Mouse (Mus musculus) heart, embryonic 10.5 days (tissue): ENCODE results near the gene Pla2g12b. TPM values are rescaled to one million over a fixed set of nuclear protein-coding genes. Genes with fewer than 3 reads are reported as not detected.
"Not testable (repeated sequence)": the region's sequence is repeated elsewhere in the genome, so short reads cannot be mapped to it uniquely, and the experiment has no call there.

Experiments
- DNase-seq: peaks from one replicate; pipeline ENCODE4 v3.0.0-alpha.2; 2017; ENCODE audit warnings: low spot score
- H3K27ac ChIP-seq: fragments of 300-500 bp; sonication (generic); 2 replicates; pipeline ENCODE4 v1.5.1; 2016; ENCODE audit warnings: mild to moderate bottlenecking
- H3K27me3 ChIP-seq: fragments of 300-500 bp; sonication (generic); 2 replicates; pipeline ENCODE4 v1.6.1; 2016; ENCODE audit warnings: mild to moderate bottlenecking; ENCODE audit not compliant: poor library complexity, insufficient read depth, severe bottlenecking
- H3K36me3 ChIP-seq: fragments of 300-500 bp; sonication (generic); 2 replicates; pipeline ENCODE4 v1.6.1; 2016; ENCODE audit warnings: mild to moderate bottlenecking, moderate library complexity
- H3K4me1 ChIP-seq: fragments of 300-500 bp; sonication (generic); 2 replicates; pipeline ENCODE4 v1.6.1; 2016; ENCODE audit warnings: mild to moderate bottlenecking
- H3K4me3 ChIP-seq: fragments of 300-500 bp; sonication (generic); 2 replicates; pipeline ENCODE4 v1.5.1; 2016; ENCODE audit warnings: mild to moderate bottlenecking, moderate library complexity
- H3K9me3 ChIP-seq: fragments of 300-500 bp; sonication (generic); 2 replicates; pipeline ENCODE4 v1.6.1; 2016; ENCODE audit warnings: mild to moderate bottlenecking, moderate library complexity
- WGBS: fragments of 180-500 bp; shearing (Covaris S2); methylation state at CpG from one replicate; pipeline ENCODE4 v1.1.7; 2016; 5-methylcytosine and 5-hydroxymethylcytosine counted together
- polyA plus RNA-seq: library from polyadenylated mRNA; unstranded; fragments of >200 nt; fragmentation: Nextera tagmentation; extraction: Ambion mirVana; gene quantifications from 2 replicates; pipeline ENCODE4 v1.2.1, GENCODE M21; 2016

The Pla2g12b gene
- polyA plus RNA-seq, 1 experiment from 2014 or later = 9.4 TPM

DNA sequence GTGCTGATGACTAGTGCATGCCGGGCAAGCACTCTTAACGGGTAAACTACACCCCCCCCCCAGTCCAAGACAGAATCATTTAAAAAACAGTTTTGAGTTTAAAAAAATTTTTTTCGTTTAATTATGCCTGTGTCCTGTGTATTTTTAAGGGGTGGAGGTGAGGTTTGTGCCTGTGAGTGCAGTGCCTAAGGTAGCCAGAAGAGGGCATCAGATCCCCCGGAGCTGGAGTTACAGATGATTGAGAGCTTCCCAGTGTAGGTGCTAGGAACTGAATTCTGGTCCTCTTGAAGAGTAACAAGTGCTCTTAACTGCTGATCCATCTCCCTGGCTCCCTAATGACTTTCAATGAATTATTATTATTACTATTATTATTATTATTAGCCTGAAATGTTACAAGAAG is 24.7 kb upstream of the Pla2g12b start:
- no peaks in the 10 kb centered on the region for H3K27me3 ChIP-seq
- H3K9me3 ChIP-seq = no peaks in the 10 kb centered on the region
- H3K36me3 ChIP-seq = peaks cover 18% of the 10 kb centered on the region
- no peak overlapping the region for H3K27ac ChIP-seq
- WGBS = 90% methylated on average over 4 of the region's 4 CpGs
- no peak overlapping the region for H3K4me3 ChIP-seq
- DNase-seq = no peak
- H3K4me1 ChIP-seq = peaks cover 12% of the 10 kb centered on the region; the same call in 1 of the 2 replicates

DNA sequence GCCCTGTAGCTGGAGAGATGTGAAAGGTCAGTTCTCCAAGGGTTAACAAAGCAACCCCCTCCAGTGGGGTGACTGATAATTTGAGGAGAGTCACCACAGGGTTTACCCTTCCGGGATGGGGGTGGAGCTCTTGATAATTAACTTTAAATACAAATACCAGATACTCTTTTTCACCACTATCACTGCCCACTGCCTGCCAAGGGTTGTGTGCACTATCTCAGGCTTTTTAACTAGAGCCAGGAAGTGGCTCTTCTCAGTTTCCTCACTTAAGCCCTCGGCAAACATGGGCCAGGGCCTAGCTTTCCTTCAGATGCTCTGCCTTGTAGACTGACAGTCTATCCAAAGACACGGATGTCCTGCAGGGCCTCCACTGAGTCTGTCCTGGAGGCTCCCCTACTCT is 23.5 kb upstream of the Pla2g12b start:
- Histone ChIP-seq H3K4me1 (peaks cover 12% of the 10 kb centered on the region; the same call in 1 of the 2 replicates), H3K4me3 (no peak overlapping the region), H3K9me3 (no peaks in the 10 kb centered on the region), H3K27ac (peak overlapping the region; percentile 57), H3K36me3 (peaks cover 6% of the 10 kb centered on the region; the same call in 1 of the 2 replicates), H3K27me3 (no peaks in the 10 kb centered on the region)
- WGBS = 9% methylated on average over 3 of the region's 3 CpGs
- no peak for DNase-seq

DNA sequence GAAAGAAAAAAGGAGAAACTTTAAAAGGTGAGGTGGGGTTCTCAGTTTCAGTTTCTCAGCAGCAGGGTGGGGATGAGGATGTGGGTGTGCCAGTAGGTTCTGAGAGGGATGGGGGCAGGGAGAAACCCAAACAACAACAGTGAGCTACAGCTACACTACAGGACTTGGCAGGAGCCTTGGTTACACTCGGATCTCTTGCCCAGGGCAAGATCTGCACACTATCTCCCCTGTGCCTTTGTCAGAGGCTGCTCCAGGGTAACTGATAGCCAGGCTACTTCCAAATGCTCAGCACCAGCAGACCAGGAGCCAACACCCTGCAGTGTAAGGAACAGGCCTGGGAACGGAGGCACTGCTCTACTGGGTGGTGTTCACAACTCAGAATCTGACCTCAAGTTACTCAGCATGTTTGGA is 23.0 kb upstream of the Pla2g12b start:
- H3K4me1 ChIP-seq = peaks cover 12% of the 10 kb centered on the region; the same call in 1 of the 2 replicates

DNA sequence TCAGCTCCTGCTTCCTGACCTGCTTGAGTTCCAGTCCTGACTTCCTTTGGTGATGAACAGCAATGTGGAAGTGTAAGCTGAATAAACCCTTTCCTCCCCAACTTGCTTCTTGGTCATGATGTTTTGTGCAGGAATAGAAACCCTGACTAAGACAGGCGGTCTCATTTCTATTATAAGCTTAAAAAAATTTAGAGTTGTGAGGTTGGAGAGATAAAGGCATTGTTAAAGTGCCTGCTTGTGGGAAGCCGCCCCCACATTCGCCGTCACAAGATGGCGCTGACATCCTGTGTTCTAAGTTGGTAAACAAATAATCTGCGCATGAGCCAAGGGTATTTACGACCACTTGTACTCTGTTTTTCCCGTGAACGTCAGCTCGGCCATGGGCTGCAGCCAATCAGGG is 21.9 kb upstream of the Pla2g12b start:
- H3K9me3 ChIP-seq, DNase-seq, H3K27ac ChIP-seq, H3K36me3 ChIP-seq, H3K4me3 ChIP-seq, H3K27me3 ChIP-seq: not testable (repeated sequence)
- H3K4me1 ChIP-seq = peaks cover 12% of the 10 kb centered on the region; the same call in 1 of the 2 replicates
- WGBS = 93% methylated on average over 6 of the region's 10 CpGs

More for the DNA sequence above, 23.0 kb upstream of the Pla2g12b start:
- 31% methylated on average over 2 of the region's 2 CpGs for whole genome bisulfite sequencing
- Histone ChIP-seq H3K4me3 (no peak overlapping the region), H3K27ac (peak overlapping the region; percentile 57), H3K9me3 (no peaks in the 10 kb centered on the region), H3K27me3 (no peaks in the 10 kb centered on the region), H3K36me3 (0 out of 2 replicates have a peak, but pooled peaks cover 4% of the 10 kb centered on the region)
- DNase-seq = no peak

DNA sequence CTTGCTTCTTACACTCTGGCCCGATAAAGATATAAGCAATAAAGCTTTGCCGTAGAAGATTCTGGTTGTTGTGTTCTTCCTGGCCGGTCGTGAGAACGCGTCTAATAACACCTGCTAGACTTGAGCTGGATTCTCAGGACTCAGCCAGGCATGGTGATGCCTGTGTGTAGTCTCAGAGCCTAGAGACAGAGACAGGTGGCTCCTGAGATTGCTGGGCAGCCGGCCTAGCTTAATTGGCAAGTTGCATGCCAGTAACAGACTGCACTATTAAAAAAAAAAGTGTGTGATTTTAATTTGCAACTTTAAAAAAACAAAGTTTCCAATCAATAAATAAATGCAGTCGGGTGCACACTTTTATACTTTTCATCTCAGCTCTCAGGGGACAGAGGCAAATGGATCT is 16.5 kb upstream of the Pla2g12b start:
- WGBS = 93% methylated on average over 8 of the region's 8 CpGs
- Histone ChIP-seq H3K27me3 (no peaks in the 10 kb centered on the region), H3K27ac (no peak overlapping the region), H3K9me3 (0 out of 2 replicates have a peak, but pooled peaks cover 4% of the 10 kb centered on the region), H3K4me3 (no peak overlapping the region), H3K36me3 (peaks cover 3% of the 10 kb centered on the region; the same call in 1 of the 2 replicates), H3K4me1 (peaks cover 4% of the 10 kb centered on the region)
- no peak for DNase-seq

DNA sequence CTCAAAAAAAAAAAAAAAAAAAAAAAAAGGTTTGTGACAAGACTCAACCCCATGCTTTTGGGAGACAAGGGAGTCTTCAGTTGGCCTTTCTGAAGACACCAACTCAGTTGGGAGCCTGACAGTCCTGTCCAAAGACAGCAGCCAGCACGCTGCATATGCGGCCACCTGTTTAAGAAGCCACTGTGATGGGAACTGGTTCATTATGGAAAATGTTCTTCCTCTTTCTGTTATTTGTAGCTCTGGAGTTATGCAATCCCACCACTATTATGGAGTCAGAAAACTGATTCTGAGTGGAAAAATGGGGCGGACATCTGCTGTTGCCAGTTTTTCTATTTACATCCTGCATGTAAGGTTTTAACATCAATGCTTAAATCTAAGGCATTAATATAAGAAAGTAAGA is 13.8 kb upstream of the Pla2g12b start:
- peaks cover 17% of the 10 kb centered on the region for H3K4me1 ChIP-seq
- 0 out of 2 replicates have a peak, but pooled peaks cover 4% of the 10 kb centered on the region for H3K9me3 ChIP-seq
- H3K36me3 ChIP-seq = peaks cover 3% of the 10 kb centered on the region; the same call in 1 of the 2 replicates
- no peak overlapping the region for H3K4me3 ChIP-seq
- DNase-seq = no peak
- H3K27me3 ChIP-seq = no peaks in the 10 kb centered on the region
- H3K27ac ChIP-seq = no peak overlapping the region
- 92% methylated on average over 3 of the region's 3 CpGs for WGBS

DNA sequence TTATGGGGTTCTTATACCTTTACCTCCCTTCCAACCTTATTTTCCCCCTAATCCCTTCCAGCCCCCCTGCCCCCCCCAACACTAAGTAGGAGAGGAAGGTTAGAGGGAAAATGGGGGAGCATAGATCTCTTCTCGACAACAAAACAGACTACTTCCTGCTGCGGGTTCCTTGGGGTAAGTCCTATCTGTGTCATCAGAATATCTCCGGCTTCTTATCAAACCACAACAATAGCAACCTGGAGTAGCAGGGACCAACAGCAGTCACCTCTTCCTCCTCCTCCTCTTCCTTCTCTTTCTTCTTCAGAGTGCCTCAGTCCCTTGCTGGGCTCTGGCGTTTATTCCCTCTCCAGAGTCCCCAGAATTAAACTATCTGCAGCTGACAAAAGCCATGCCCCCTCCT is 11.6 kb upstream of the Pla2g12b start:
- Histone ChIP-seq H3K27me3 (no peaks in the 10 kb centered on the region), H3K4me3 (no peak overlapping the region), H3K27ac (no peak overlapping the region), H3K4me1 (peaks cover 17% of the 10 kb centered on the region), H3K9me3 (0 out of 2 replicates have a peak, but pooled peaks cover 4% of the 10 kb centered on the region), H3K36me3 (peaks cover 3% of the 10 kb centered on the region; the same call in 1 of the 2 replicates)
- 21% methylated on average over 4 of the region's 4 CpGs for WGBS
- DNase-seq = no peak

DNA sequence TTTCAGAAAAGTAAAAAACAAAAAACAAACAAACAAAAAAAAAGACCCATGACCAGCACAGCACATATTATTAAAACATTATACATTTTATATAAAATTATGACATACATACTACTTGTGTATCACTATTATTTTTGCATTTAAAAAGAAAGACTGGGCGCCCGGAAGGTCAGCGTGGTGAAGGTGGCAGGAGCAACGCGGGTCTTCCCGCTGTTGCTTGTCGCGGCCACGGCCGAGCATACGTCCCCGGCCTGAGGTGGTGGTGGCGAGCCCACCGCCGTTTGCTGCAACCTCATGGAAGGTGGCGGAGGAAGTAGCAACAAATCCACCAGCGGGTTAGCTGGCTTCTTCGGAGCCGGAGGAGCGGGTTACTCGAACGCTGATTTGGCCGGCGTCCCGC is 8.0 kb upstream of the Pla2g12b start, which contains the start of gene Gm10273:
Gm10273 (plus strand) TSS at position 172 of the 400 bp plus-strand sequence.
- DNase-seq, H3K36me3 ChIP-seq: not testable (repeated sequence)
- 84% methylated on average over 12 of the region's 25 CpGs for WGBS

DNA sequence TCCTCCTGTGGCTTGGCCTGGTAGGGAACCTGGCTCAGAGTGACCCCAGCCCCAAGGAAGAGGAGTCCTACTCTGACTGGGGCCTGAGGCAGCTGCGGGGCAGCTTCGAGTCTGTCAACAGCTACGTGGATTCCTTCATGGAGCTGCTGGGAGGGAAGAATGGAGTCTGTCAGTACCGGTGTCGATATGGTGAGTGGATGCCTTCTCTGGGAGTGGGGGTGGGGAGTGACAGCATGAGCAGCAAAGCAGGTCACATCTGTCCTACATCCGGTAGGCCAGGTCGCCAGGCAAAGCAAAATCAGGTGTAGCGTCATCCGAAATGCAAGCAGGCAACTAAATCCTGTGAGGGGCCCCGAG is 311 bp downstream of the Pla2g12b start:
- H3K27me3 ChIP-seq = no peaks in the 10 kb centered on the region
- peak overlapping the region; percentile 85 for H3K27ac ChIP-seq
- 35% methylated on average over 10 of the region's 10 CpGs for WGBS
- peak overlapping the region; percentile 40 for H3K4me3 ChIP-seq
- H3K36me3 ChIP-seq = no peaks in the 10 kb centered on the region
- no peak for DNase-seq
- peaks cover 21% of the 10 kb centered on the region for H3K4me1 ChIP-seq
- peaks cover 2% of the 10 kb centered on the region; the same call in 1 of the 2 replicates for H3K9me3 ChIP-seq

More for the DNA sequence above, 8.0 kb upstream of the Pla2g12b start, which contains the start of gene Gm10273:
- not testable (repeated sequence) for H3K27ac ChIP-seq, H3K27me3 ChIP-seq, H3K9me3 ChIP-seq, H3K4me3 ChIP-seq
- H3K4me1 ChIP-seq = peaks cover 19% of the 10 kb centered on the region

DNA sequence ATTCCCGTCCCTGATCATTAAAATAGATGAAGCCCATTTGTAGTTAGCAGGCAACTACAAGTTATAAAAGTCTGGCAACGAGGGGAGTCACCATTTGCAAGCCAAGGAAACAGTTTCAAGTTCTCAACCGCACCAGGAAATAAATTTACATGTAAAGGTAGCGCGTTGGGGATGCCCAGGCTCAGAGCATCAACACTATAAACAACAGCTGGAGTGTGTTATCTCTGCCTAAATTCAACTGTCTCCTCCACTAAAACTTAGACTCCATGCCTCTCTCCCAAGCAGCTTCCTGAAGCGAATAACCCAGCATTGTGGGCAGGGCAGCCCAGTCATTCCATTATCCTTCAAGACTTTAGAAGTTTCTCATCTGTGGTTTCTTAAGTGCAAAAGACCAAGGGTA is 5.0 kb downstream of the Pla2g12b start:
- Histone ChIP-seq H3K4me3 (no peak overlapping the region), H3K27ac (no peak overlapping the region), H3K36me3 (no peaks in the 10 kb centered on the region), H3K27me3 (no peaks in the 10 kb centered on the region), H3K4me1 (peaks cover 11% of the 10 kb centered on the region), H3K9me3 (no peaks in the 10 kb centered on the region)
- 73% methylated on average over 6 of the region's 6 CpGs for WGBS
- DNase-seq = no peak

DNA sequence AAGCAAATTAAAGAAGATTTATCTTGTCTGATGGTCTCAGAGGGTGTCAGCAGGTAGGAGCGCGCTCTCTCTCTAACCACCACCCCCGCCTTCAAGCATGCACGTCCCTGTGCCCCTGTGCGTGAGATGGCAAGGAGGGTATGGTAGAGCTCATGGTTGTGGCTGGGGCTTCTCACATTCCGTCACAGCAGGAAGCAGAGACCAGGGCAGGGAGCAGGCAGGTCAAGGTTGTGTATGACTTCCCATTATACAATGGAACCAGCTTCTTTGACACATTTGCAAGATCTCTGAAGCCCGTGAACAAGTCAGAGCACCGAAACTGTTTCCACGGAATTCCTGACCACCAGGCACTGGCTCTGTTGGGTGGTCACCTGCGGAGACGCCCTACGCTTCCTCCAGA is 6.8 kb downstream of the Pla2g12b start:
- H3K27ac ChIP-seq = no peak overlapping the region
- WGBS = 71% methylated on average over 12 of the region's 12 CpGs
- no peaks in the 10 kb centered on the region for H3K4me1 ChIP-seq

DNA sequence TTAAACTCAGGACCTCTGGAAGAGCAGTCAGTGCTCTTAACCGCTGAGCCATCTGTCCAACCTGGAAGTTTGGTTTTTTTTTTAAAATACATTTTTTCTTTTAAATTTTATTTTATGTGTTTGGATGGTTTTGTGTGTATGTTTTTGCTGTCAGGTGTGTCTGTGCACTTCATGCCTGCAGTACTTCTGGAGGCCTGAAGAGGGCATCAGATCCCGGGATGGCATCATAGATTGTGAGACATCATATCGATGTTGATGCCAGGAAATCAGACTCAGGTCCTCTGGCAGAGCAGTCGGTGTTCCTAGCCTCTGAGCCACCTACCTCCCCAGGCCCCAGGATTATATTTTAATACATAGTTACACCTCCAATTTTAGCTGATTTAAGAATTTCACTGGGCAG is 10.3 kb downstream of the Pla2g12b start:
- no peak overlapping the region for H3K4me3 ChIP-seq
- H3K9me3 ChIP-seq = no peaks in the 10 kb centered on the region
- WGBS = 84% methylated on average over 4 of the region's 4 CpGs
- no peak overlapping the region for H3K27ac ChIP-seq
- no peaks in the 10 kb centered on the region for H3K36me3 ChIP-seq
- 0 out of 2 replicates have a peak, but pooled peaks cover 4% of the 10 kb centered on the region for H3K4me1 ChIP-seq
- no peak for DNase-seq
- no peaks in the 10 kb centered on the region for H3K27me3 ChIP-seq

More for the DNA sequence above, 6.8 kb downstream of the Pla2g12b start:
- no peak for DNase-seq
- Histone ChIP-seq H3K9me3 (no peaks in the 10 kb centered on the region), H3K36me3 (no peaks in the 10 kb centered on the region), H3K27me3 (no peaks in the 10 kb centered on the region), H3K4me3 (no peak overlapping the region)

DNA sequence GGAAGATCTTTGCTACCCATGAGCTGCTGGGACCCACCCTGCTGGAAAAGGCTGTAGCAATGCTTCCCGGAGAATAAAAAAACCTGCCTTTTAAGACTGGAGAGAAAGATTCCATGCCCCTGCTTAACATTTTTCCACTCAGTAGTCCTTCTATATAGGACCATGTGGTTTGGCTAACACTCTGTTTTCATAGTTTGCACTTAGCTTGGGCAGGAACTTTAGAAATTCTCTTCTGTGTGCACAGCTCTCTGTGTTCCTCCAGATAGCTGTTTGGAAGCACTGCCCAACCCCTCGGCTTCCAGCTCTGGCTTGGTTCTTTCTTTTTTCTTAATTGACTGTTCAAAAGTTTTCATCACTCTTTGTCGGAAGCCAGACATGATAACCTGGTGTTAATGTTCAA is 13.2 kb downstream of the Pla2g12b start:
- Histone ChIP-seq H3K27me3 (no peaks in the 10 kb centered on the region), H3K27ac (no peak overlapping the region), H3K36me3 (no peaks in the 10 kb centered on the region), H3K4me1 (0 out of 2 replicates have a peak, but pooled peaks cover 4% of the 10 kb centered on the region), H3K4me3 (no peak overlapping the region), H3K9me3 (no peaks in the 10 kb centered on the region)
- DNase-seq = no peak
- WGBS = 58% methylated on average over 3 of the region's 3 CpGs

DNA sequence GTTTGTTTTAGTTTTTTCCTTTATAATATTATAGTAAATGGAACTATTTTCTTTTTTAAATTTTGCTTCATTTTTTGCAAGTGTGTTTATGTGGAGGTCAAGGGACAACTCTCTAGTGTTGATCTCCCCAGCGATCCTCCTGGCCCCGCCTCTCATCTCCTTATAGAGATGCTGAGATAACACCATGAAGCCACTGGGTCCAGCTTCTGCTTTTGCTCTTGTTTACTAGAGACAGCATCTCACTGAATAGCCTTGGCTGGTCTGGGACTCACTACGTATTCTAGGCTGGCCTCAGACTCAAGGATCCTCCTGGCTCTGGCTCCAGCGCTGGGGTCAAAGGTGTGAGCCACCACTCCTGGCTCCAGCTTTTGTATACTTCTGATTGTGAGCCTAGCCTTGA is 16.1 kb downstream of the Pla2g12b start:
- H3K4me1 ChIP-seq = peaks cover 12% of the 10 kb centered on the region; the same call in 1 of the 2 replicates
- H3K27me3 ChIP-seq = no peaks in the 10 kb centered on the region
- WGBS = 81% methylated on average over 4 of the region's 4 CpGs
- no peak for DNase-seq
- no peak overlapping the region for H3K27ac ChIP-seq
- no peak overlapping the region for H3K4me3 ChIP-seq
- H3K9me3 ChIP-seq = no peaks in the 10 kb centered on the region
- no peaks in the 10 kb centered on the region for H3K36me3 ChIP-seq
